Mouse (Mus musculus) limb, embryonic 11.5 days (tissue): ENCODE results near the gene Iqsec1. TPM values are rescaled to one million over a fixed set of nuclear protein-coding genes. Genes with fewer than 3 reads are reported as not detected.

ENCODE experiments used
- ATAC-seq: fragments of 200-750 bp; cut with Nextera tagmentation; 2 replicates; pipeline ENCODE4 v1.8.0; 2017; ENCODE audit warnings: low read depth; ENCODE audit not compliant: insufficient number of reproducible peaks, low FRiP score, low TSS enrichment
- DNase-seq: peaks from one replicate; pipeline ENCODE4 v3.0.0-alpha.2; 2015; ENCODE audit warnings: low spot score
- H3K27ac ChIP-seq: fragments of 300-500 bp; sonication (generic); replicated peaks from 2 replicates; pipeline ENCODE4 v1.5.1; 2014; ENCODE audit warnings: low read depth, mild to moderate bottlenecking, low read length
- H3K27me3 ChIP-seq: fragments of 300-500 bp; sonication (generic); 2 replicates; pipeline ENCODE4 v1.6.1; 2014; ENCODE audit warnings: mild to moderate bottlenecking, low read length, mixed read lengths; ENCODE audit not compliant: control insufficient read depth, insufficient read depth
- H3K36me3 ChIP-seq: fragments of 300-500 bp; sonication (generic); 2 replicates; pipeline ENCODE4 v1.6.1; 2014; ENCODE audit warnings: mild to moderate bottlenecking, low read length, moderate library complexity, mixed read lengths; ENCODE audit not compliant: control insufficient read depth, insufficient read depth
- H3K4me1 ChIP-seq: fragments of 300-500 bp; sonication (generic); 2 replicates; pipeline ENCODE4 v1.6.1; 2014; ENCODE audit warnings: low read length, mixed read lengths; ENCODE audit not compliant: control insufficient read depth, insufficient read depth
- H3K4me2 ChIP-seq: fragments of 300-500 bp; sonication (generic); 2 replicates; pipeline ENCODE4 v1.6.1; 2014; ENCODE audit warnings: low read depth, mild to moderate bottlenecking, moderate library complexity; ENCODE audit not compliant: severe bottlenecking
- H3K4me3 ChIP-seq: fragments of 300-500 bp; sonication (generic); 2 replicates; pipeline ENCODE4 v1.5.1; 2014; ENCODE audit warnings: low read depth, low read length
- H3K9ac ChIP-seq: fragments of 300-500 bp; sonication (generic); 2 replicates; pipeline ENCODE4 v1.6.1; 2014; ENCODE audit warnings: mild to moderate bottlenecking, low read length
- H3K9me3 ChIP-seq: fragments of 300-500 bp; sonication (generic); 2 replicates; pipeline ENCODE4 v1.6.1; 2016; ENCODE audit warnings: low read length; ENCODE audit not compliant: control insufficient read depth
- WGBS: fragments of 180-500 bp; shearing (Covaris S2); extraction: QIAGEN DNeasy Blood & Tissue Kit; methylation state at CpG from one replicate; pipeline ENCODE4 v1.1.7; 2014; 5-methylcytosine and 5-hydroxymethylcytosine counted together
- polyA plus RNA-seq: library from polyadenylated mRNA; unstranded; fragments of >200 nt; fragmentation: Nextera tagmentation; extraction: Ambion mirVana; gene quantifications from 2 replicates; pipeline ENCODE4 v1.2.1, GENCODE M21; 2014

The Iqsec1 gene
- polyA plus RNA-seq, 1 experiment from 2014 or later: 8.5 TPM

DNA sequence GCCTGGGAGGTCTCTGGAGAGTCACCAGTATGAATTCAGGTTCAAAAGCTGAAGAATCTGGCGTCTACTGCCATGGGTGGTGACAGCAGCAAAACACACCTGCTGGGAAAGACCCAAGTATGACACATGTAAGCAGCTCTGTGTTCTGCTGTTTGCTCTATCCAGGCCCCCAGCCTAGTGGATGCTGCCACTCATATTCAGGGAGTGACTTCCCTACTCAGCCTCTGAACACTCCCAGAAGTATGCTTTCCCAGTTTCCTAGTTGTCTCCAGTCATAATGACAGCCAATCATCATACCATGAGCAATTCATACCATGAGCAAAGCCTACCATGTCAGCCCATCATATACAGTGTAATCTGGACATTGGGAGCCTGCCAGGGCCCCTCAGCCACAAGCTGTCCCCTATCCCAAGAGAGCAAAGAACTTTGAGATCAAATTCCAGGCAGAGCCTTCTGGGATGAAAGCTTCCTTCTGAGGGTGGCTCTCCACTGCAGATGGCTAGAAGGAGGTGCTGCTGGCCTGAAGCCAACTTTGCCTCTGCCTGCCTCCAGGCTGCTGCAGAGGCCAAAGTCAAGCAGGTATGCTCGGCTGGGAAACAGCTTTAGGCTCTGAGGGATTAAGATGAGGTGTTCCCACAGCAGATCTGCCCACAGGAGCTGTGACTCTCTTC is 42.8 kb downstream of the Iqsec1 start:
- ATAC-seq: no peak; the same call in 1 of the 2 replicates
- WGBS: 60% methylated on average over 2 of the region's 2 CpGs
- no peaks in the 10 kb centered on the region for H3K4me1 ChIP-seq

DNA sequence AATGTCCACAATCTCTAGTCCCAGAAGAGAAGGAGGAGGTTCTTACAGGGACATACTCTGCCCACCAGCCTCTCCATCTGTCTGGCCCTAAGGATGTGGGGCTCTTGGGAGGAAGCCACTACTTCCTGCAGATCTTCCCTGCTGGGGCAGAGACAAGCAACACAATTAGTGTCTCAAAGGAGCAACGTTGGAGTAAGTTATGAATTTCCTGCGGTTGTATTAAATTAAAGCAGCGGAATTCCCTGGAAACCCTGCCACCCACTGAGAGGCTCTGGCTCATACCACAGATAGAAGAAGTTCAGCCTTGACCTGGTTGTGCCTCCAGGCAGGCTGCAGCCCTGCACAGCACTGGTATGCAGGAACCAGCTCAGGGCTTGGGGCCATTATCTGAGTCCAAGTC is 47.2 kb downstream of the Iqsec1 start:
- H3K27ac ChIP-seq: no peak overlapping the region
- peaks cover 7% of the 10 kb centered on the region for H3K4me1 ChIP-seq
- H3K9me3 ChIP-seq: no peaks in the 10 kb centered on the region
- H3K27me3 ChIP-seq: no peaks in the 10 kb centered on the region
- H3K4me3 ChIP-seq: no peak overlapping the region
- H3K9ac ChIP-seq: no peak overlapping the region
- H3K36me3 ChIP-seq: no peaks in the 10 kb centered on the region
- no peak overlapping the region for H3K4me2 ChIP-seq
- DNase-seq: no peak
- ATAC-seq: no peak
- WGBS: 58% methylated on average over 3 of the region's 3 CpGs

More for the DNA sequence above, 42.8 kb downstream of the Iqsec1 start:
- DNase-seq: no peak
- Histone ChIP-seq H3K27me3 (no peaks in the 10 kb centered on the region), H3K9me3 (no peaks in the 10 kb centered on the region), H3K4me2 (no peak overlapping the region), H3K9ac (no peak overlapping the region), H3K4me3 (no peak overlapping the region), H3K36me3 (no peaks in the 10 kb centered on the region), H3K27ac (no peak overlapping the region)

DNA sequence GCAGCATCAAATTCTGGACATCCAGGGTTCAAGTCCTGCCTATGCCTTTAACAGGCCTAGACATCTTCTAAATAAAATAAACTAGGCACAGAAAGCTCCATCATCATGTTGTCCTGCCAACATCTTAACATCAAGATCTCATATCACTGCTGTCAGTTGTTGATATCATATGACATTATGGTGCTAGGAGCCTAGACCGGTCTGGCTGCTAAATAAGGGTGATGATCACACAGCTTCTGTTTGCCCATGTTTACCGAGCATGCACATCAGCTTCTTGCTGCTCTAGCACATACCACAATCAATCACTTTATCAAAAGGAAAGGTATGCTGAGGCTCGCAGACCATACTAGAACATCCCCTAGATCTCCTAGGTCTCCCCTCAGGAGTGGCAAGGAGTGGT is 54.8 kb downstream of the Iqsec1 start:
- Histone ChIP-seq H3K27me3 (no peaks in the 10 kb centered on the region), H3K36me3 (no peaks in the 10 kb centered on the region), H3K27ac (no peak overlapping the region), H3K4me2 (no peak overlapping the region), H3K4me1 (peaks cover 7% of the 10 kb centered on the region), H3K9ac (no peak overlapping the region), H3K4me3 (no peak overlapping the region), H3K9me3 (no peaks in the 10 kb centered on the region)
- 94% methylated on average over 3 of the region's 3 CpGs for WGBS
- ATAC-seq (no peak), DNase-seq (no peak)

DNA sequence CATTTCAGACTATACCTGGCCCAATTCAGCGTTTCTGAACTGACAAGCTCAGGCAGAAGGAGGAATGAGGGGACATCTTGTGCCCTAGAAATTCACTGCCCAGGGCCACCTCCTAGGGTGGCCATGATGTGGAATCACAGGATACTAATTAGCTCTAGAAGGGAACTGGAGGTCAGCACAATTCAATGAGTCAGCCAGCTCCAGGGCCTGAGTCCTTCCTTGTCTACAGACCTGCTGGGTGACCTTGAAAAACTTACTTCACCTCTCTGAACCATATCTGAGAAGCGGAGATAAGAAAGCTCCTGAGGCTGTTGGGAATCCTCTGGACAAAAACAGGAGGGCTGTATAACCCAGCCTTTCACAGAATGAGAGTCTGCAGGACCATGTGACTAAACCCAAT is 59.7 kb downstream of the Iqsec1 start:
- Histone ChIP-seq H3K9ac (no peak overlapping the region), H3K27ac (no peak overlapping the region), H3K27me3 (no peaks in the 10 kb centered on the region), H3K4me2 (no peak overlapping the region), H3K4me1 (no peaks in the 10 kb centered on the region), H3K9me3 (no peaks in the 10 kb centered on the region), H3K36me3 (no peaks in the 10 kb centered on the region), H3K4me3 (no peak overlapping the region)
- 83% methylated on average over 2 of the region's 2 CpGs for WGBS
- DNase-seq (no peak), ATAC-seq (no peak)

DNA sequence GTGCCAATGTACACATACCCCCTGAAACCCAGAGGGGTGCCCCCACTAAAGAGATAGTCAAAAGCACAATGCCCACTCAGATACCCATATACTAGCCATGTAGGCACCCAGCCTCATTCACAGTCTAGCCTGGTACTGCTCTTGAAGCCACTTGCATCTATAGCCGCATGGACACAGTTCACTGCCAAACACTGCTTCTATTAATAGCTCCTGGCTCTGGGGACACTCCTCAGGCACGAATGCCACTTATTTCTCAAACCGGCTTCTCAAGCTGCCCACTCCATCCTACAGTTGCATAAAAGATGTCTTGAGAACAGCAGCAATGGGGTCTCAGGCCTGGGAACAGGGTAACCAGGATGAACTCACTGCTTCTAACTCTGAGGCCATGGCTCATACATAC is 63.0 kb downstream of the Iqsec1 start:
- Histone ChIP-seq H3K4me1 (0 out of 2 replicates have a peak, but pooled peaks cover 8% of the 10 kb centered on the region), H3K9me3 (no peaks in the 10 kb centered on the region), H3K4me2 (no peak overlapping the region), H3K27ac (no peak overlapping the region), H3K4me3 (no peak overlapping the region), H3K9ac (no peak overlapping the region), H3K36me3 (no peaks in the 10 kb centered on the region), H3K27me3 (no peaks in the 10 kb centered on the region)
- DNase-seq (no peak), ATAC-seq (no peak)
- 83% methylated on average over 3 of the region's 3 CpGs for WGBS

DNA sequence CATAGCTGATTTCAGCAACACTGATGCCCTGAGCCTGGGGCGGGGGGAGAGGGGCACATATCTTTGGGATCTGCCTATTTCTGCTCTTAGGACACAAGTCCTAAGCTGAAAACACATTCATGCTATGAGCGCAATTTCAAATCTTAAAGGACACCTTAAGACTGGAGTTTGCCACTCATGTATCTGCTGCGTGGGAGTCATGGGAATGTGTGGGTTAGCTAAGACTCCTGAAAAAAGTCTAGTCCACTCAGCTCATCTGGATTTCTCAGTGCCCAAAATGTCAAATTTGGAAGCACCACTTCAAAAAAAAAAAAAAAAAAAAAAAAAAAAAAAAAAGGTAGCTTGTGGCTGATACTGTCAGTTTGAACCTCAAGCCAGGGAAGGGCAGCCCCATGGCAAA is 63.7 kb downstream of the Iqsec1 start:
- Histone ChIP-seq H3K4me1 (peaks cover 12% of the 10 kb centered on the region), H3K9ac (no peak overlapping the region), H3K9me3 (no peaks in the 10 kb centered on the region), H3K4me2 (no peak overlapping the region), H3K4me3 (no peak overlapping the region), H3K27ac (no peak overlapping the region), H3K36me3 (no peaks in the 10 kb centered on the region), H3K27me3 (no peaks in the 10 kb centered on the region)
- 87% methylated on average over 3 of the region's 3 CpGs for WGBS
- no peak for ATAC-seq
- DNase-seq: no peak

DNA sequence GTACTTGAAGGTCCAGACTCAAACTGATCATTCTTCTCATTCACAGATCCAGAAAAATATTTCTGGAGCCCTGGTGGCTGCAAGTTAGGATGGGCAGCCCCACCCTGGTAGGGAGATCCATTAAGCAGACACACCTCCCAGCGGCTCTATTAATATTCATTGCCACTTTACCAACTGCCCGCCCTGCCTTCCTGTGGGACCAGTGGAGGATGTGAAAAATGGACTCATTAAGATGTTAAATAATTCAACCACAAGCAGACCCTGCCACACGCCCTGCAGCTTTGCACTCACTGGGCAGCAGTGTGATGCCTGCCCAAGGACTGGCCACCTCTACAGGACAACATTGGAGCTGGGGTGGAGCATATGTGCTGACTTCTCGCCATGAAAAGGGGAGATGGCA is 64.1 kb downstream of the Iqsec1 start:
- 44% methylated on average over 4 of the region's 4 CpGs for WGBS
- DNase-seq (no peak), ATAC-seq (no peak)

DNA sequence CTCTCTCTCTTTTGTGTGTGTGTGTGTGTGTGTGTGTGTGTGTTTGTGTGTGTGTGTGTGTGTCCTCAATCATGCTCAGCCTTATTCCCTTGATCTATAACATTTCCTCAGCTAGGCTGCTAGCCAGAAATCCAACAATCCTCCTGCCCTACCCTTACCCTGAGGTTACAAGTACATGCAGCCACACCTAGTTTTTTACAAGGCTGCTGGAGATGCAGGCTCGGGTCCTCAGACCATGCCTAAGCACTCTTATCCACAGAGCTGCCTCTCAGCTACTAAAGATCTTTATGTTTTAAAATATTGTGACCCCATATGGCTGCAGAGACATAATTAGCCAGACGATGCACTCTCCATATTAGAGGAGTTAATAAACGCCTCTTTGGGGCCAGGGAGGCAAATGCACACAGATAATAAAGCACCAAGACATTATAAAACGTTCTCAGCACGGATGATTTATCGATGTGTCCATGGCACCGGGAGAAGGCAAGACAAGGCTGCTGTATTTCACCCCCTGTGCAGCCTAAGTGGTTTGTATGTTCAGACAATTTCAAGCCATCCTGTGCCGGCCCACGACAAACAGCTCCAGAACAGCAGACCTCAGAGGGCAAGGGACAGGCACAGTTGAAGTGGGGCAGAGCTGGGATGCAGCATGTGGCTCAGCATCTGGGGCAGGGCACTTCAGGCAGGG is 67.1 kb downstream of the Iqsec1 start:
- Histone ChIP-seq H3K9ac (no peak overlapping the region), H3K27me3 (no peaks in the 10 kb centered on the region), H3K27ac (no peak overlapping the region), H3K4me1 (peaks cover 13% of the 10 kb centered on the region), H3K9me3 (no peaks in the 10 kb centered on the region), H3K4me2 (no peak overlapping the region), H3K4me3 (no peak overlapping the region), H3K36me3 (no peaks in the 10 kb centered on the region)
- DNase-seq: no peak
- ATAC-seq: no peak
- WGBS: 42% methylated on average over 9 of the region's 9 CpGs

More for the DNA sequence above, 64.1 kb downstream of the Iqsec1 start:
- Histone ChIP-seq H3K9me3 (no peaks in the 10 kb centered on the region), H3K27me3 (no peaks in the 10 kb centered on the region), H3K4me2 (no peak overlapping the region), H3K4me1 (peaks cover 13% of the 10 kb centered on the region), H3K36me3 (no peaks in the 10 kb centered on the region), H3K27ac (no peak overlapping the region), H3K4me3 (no peak overlapping the region), H3K9ac (no peak overlapping the region)
